ENCODE assay signal across 8 mouse cellular contexts in genomic region chr11:72796296-72796687, GRCm38 (mm10). TPM values are rescaled to one million over a fixed set of nuclear protein-coding genes. Genes with fewer than 3 reads are reported as not detected.
DNase-seq lines count a peak whose midpoint lies in the region; ATAC-seq and TF ChIP-seq lines count a peak whose summit lies in the region.

No protein-coding gene starts in this region.

- ATAC-seq in heart, embryonic 16.5 days (replicated peaks; ENCODE audit: extremely low read depth, insufficient read depth, low FRiP score) = peak; percentile 35
- peak; percentile 45 for ATAC-seq in liver, embryonic 12.5 days
- ATAC-seq in stomach, embryonic 14.5 days (ENCODE audit: insufficient number of reproducible peaks, insufficient read depth, low FRiP score, low read depth) = peak; percentile 44; the same call in 1 of the 2 replicates

- no peak for TF ChIP-seq EP300 in MEL (IDR thresholded peaks at IDR 0.05; ENCODE audit: low read depth in 1 of 2, low read length in 2 of 2)

- peaks cover 31% of the 10 kb centered on the region for H3K79me2 ChIP-seq in MEL (ENCODE audit: control insufficient read depth, insufficient read depth, low read length, poor library complexity)

- H3K4me2 ChIP-seq in heart, embryonic 16.5 days (ENCODE audit: low read depth, low read length) = peak overlapping the region; percentile 95
- peak overlapping the region; percentile 92 for H3K4me2 ChIP-seq in liver, embryonic 12.5 days
- H3K4me2 ChIP-seq in stomach, embryonic 14.5 days (replicated peaks; ENCODE audit: low read depth, low read length) = peak overlapping the region; percentile 78

- no peaks in the 10 kb centered on the region for H3K27me3 ChIP-seq in heart, embryonic 16.5 days (ENCODE audit: control insufficient read depth, insufficient read depth, low read length)
- H3K27me3 ChIP-seq in MEL (ENCODE audit: control insufficient read depth in 1 of 2, insufficient read depth in 2 of 2, low read length in 2 of 2) = no peaks in the 10 kb centered on the region
- H3K27me3 ChIP-seq in forebrain, embryonic 10.5 days (ENCODE audit: poor library complexity, severe bottlenecking) = no peaks in the 10 kb centered on the region
- no peaks in the 10 kb centered on the region for H3K27me3 ChIP-seq in liver, embryonic 12.5 days (replicated peaks)
- H3K27me3 ChIP-seq in stomach, embryonic 14.5 days (ENCODE audit: control insufficient read depth, insufficient read depth, low read length) = no peaks in the 10 kb centered on the region

- H3K36me3 ChIP-seq in heart, embryonic 16.5 days (ENCODE audit: control insufficient read depth, insufficient read depth) = no peaks in the 10 kb centered on the region
- H3K36me3 ChIP-seq in MEL (ENCODE audit: control insufficient read depth in 1 of 2, insufficient read depth in 2 of 2, low read length in 2 of 2) = peaks cover 0 to 34% of the 10 kb centered on the region in 2 experiments; a peak in 3 of 4 replicates
- no peaks in the 10 kb centered on the region for H3K36me3 ChIP-seq in forebrain, embryonic 10.5 days (replicated peaks)
- no peaks in the 10 kb centered on the region for H3K36me3 ChIP-seq in liver, embryonic 12.5 days
- H3K36me3 ChIP-seq in stomach, embryonic 14.5 days (ENCODE audit: control insufficient read depth, insufficient read depth, low read length) = no peaks in the 10 kb centered on the region

- H3K4me3 ChIP-seq in heart, embryonic 16.5 days (ENCODE audit: low read length) = peak overlapping the region; percentile 98
- H3K4me3 ChIP-seq in MEL (ENCODE audit: control insufficient read depth in 1 of 2, insufficient read depth in 1 of 2, low read depth in 2 of 2, low read length in 2 of 2) = peak overlapping the region; percentile 63 to 81
- H3K4me3 ChIP-seq in forebrain, embryonic 10.5 days = peak overlapping the region; percentile 99
- H3K4me3 ChIP-seq in liver, embryonic 12.5 days = peak overlapping the region; percentile 99
- peak overlapping the region; percentile 78 for H3K4me3 ChIP-seq in stomach, embryonic 14.5 days (ENCODE audit: low read depth, low read length)

- TF ChIP-seq RAD21 in MEL (IDR thresholded peaks at IDR 0.05; ENCODE audit: low read depth, low read length) = no peak

- no peak for TF ChIP-seq CTCF in MEL (IDR thresholded peaks at IDR 0.05 in 2 of 3, conservative IDR thresholded peaks at IDR 0.05 in 1 of 3; ENCODE audit: control insufficient read depth in 1 of 3, insufficient read depth in 1 of 3, low read depth in 2 of 3, low read length in 3 of 3, poor library complexity in 1 of 3, severe bottlenecking in 1 of 3)

- no peak for DNase-seq in heart, postnatal 36 days
- DNase-seq in MEL (ENCODE audit: low read depth, low spot score) = no peak
- DNase-seq in forebrain, embryonic 10.5 days (ENCODE audit: extremely low spot score, low spot score) = no peak
- no peak for DNase-seq in right cerebral cortex, postnatal 36 days (ENCODE audit: low spot score in 2 of 2)
- DNase-seq in layer of hippocampus, postnatal 25 days (ENCODE audit: extremely low spot score in 1 of 2, low spot score in 1 of 2) = no peak

- under 1% methylated on average over 41 of the region's 42 CpGs for WGBS in heart, embryonic 16.5 days
- WGBS in forebrain, embryonic 10.5 days = under 1% methylated on average over 42 of the region's 42 CpGs
- WGBS in liver, embryonic 12.5 days (ENCODE audit: insufficient replicate concordance) = 2% methylated on average over 35 of the region's 42 CpGs
- WGBS in stomach, embryonic 14.5 days = under 1% methylated on average over 41 of the region's 42 CpGs

- intact Hi-C loops in heart, postnatal 36 days (cut with DNase I) = loop anchor here (5.0 to 10.0 kb wide), 2 partner anchors 189 to 591 kb away; partner anchors contain the start of genes 4933427D14Rik, Gm43951, Txndc17 and Ube2g1

- TF ChIP-seq POLR2A in MEL (IDR thresholded peaks at IDR 0.05; ENCODE audit: control insufficient read depth in 1 of 2, insufficient read depth in 1 of 2, low read depth in 1 of 2, low read length in 2 of 2, poor library complexity in 1 of 2) = peak in 1 of 2 experiments; percentile 25; a peak in 1 of 4 replicates

- H3K9me3 ChIP-seq in heart, embryonic 16.5 days (replicated peaks; ENCODE audit: control insufficient read depth, low read length) = no peaks in the 10 kb centered on the region
- no peaks in the 10 kb centered on the region for H3K9me3 ChIP-seq in MEL (replicated peaks; ENCODE audit: insufficient read depth, low read length)
- H3K9me3 ChIP-seq in forebrain, embryonic 10.5 days = no peaks in the 10 kb centered on the region
- no peaks in the 10 kb centered on the region for H3K9me3 ChIP-seq in liver, embryonic 12.5 days (replicated peaks)
- no peaks in the 10 kb centered on the region for H3K9me3 ChIP-seq in stomach, embryonic 14.5 days (ENCODE audit: control insufficient read depth, low read depth, low read length)

- peak overlapping the region; percentile 97 for H3K9ac ChIP-seq in heart, embryonic 16.5 days (ENCODE audit: low read length)
- peak overlapping the region; percentile 83 for H3K9ac ChIP-seq in MEL (ENCODE audit: control insufficient read depth, low read depth, low read length, poor library complexity, severe bottlenecking)
- H3K9ac ChIP-seq in liver, embryonic 12.5 days = peak overlapping the region; percentile 97
- peak overlapping the region; percentile 66 for H3K9ac ChIP-seq in stomach, embryonic 14.5 days (replicated peaks; ENCODE audit: low read depth, low read length)

- peaks cover 9% of the 10 kb centered on the region for H3K4me1 ChIP-seq in heart, embryonic 16.5 days (ENCODE audit: control insufficient read depth, insufficient read depth, low read length)
- H3K4me1 ChIP-seq in MEL (ENCODE audit: control insufficient read depth in 1 of 2, insufficient read depth in 2 of 2, low read length in 2 of 2) = peaks cover 9 to 19% of the 10 kb centered on the region in 2 experiments
- H3K4me1 ChIP-seq in forebrain, embryonic 10.5 days = peaks cover 20% of the 10 kb centered on the region
- peaks cover 32% of the 10 kb centered on the region for H3K4me1 ChIP-seq in liver, embryonic 12.5 days
- H3K4me1 ChIP-seq in stomach, embryonic 14.5 days (ENCODE audit: control insufficient read depth, insufficient read depth, low read length) = 0 out of 2 replicates have a peak, but pooled peaks cover 3% of the 10 kb centered on the region

- H3K27ac ChIP-seq in heart, embryonic 16.5 days (ENCODE audit: low read length) = peak overlapping the region; percentile 75
- peak overlapping the region; percentile 63 for H3K27ac ChIP-seq in MEL (ENCODE audit: control insufficient read depth, low read depth, low read length)
- H3K27ac ChIP-seq in forebrain, embryonic 10.5 days = peak overlapping the region; percentile 93
- peak overlapping the region; percentile 89 for H3K27ac ChIP-seq in liver, embryonic 12.5 days
- no peak overlapping the region for H3K27ac ChIP-seq in stomach, embryonic 14.5 days (ENCODE audit: low read length)

TF ChIP-seq in MEL, 35 proteins besides CTCF, POLR2A, EP300 and RAD21 (continues in another document):
- TF ChIP-seq KAT2A (conservative IDR thresholded peaks at IDR 0.05; ENCODE audit: low read depth, low read length) (no peak), JUND (IDR thresholded peaks at IDR 0.05; ENCODE audit: low read depth, low read length) (no peak), TBP (IDR thresholded peaks at IDR 0.05; ENCODE audit: low read depth, low read length) (no peak), POLR2AphosphoS2 (IDR thresholded peaks at IDR 0.05; ENCODE audit: low read length) (no peak), UBTF (IDR thresholded peaks at IDR 0.05; ENCODE audit: borderline replicate concordance, insufficient read depth, low read depth, low read length) (peak; percentile 90; the same call in 1 of the 2 replicates), NRF1 (IDR thresholded peaks at IDR 0.05; ENCODE audit: insufficient read depth, low read depth, low read length, poor library complexity, severe bottlenecking) (no peak), MXI1 (IDR thresholded peaks at IDR 0.05; ENCODE audit: low read depth, low read length) (0 out of 2 replicates have a peak, but pooled peaks have one; percentile 37), TAL1 (IDR thresholded peaks at IDR 0.05; ENCODE audit: low read length) (no peak), BHLHE40 (IDR thresholded peaks at IDR 0.05; ENCODE audit: borderline replicate concordance, low read depth, low read length) (no peak), ZKSCAN1 (IDR thresholded peaks at IDR 0.05; ENCODE audit: low read depth, low read length) (no peak), USF2 (IDR thresholded peaks at IDR 0.05; ENCODE audit: borderline replicate concordance in 1 of 2, insufficient read depth in 1 of 2, low read depth in 1 of 2, low read length in 2 of 2) (no peak), CHD2 (IDR thresholded peaks at IDR 0.05; ENCODE audit: low read length) (no peak), MEF2A (IDR thresholded peaks at IDR 0.05; ENCODE audit: extremely low read depth, insufficient replicate concordance, low read depth, low read length, poor library complexity, severe bottlenecking) (no peak), CHD1 (IDR thresholded peaks at IDR 0.05; ENCODE audit: low read depth, low read length) (no peak), ELF1 (IDR thresholded peaks at IDR 0.05; ENCODE audit: low read depth, low read length) (no peak)

RNA-seq across cellular contexts. Expression of gene Zzef1, which starts 0.3 kb away (rescaled TPM):
- polyA plus RNA-seq in heart, embryonic 16.5 days (2015; fragmentation: Nextera tagmentation; extraction: Ambion mirVana) = 7.8 and 8.7 TPM in 2 replicates
- 10 to 100 TPM; 21.3 to 22.9 TPM for total RNA-seq in heart, postnatal 36 days (2021)
- 11.8 and 13.3 TPM in 2 replicates for total RNA-seq in MEL (2012; rRNA removed)
- 10 to 100 TPM in 1 of 2 experiments, not detected in 1; 17.6 TPM for polyA plus RNA-seq in MEL (2012; ENCODE audit: insufficient read depth in 1 of 2, insufficient read length in 2 of 2, low read depth in 1 of 2, low replicate concordance in 2 of 2, missing spikeins in 1 of 2)
- polyA plus RNA-seq in forebrain, embryonic 10.5 days (2016; fragmentation: Nextera tagmentation; extraction: Ambion mirVana) = 6.2 and 7.5 TPM in 2 replicates
- polyA plus RNA-seq in liver, embryonic 12.5 days (2016; fragmentation: Nextera tagmentation; extraction: Ambion mirVana) = 5.6 and 6.6 TPM in 2 replicates
- 12.7 and 13.8 TPM in 2 replicates for polyA plus RNA-seq in stomach, embryonic 14.5 days (2014; fragmentation: Nextera tagmentation; extraction: Ambion mirVana)
- 10 to 100 TPM; 39.6 to 55.0 TPM for total RNA-seq in layer of hippocampus, postnatal 25 days (2021)

RNA-seq across cellular contexts. Expression of gene Cyb5d2, which starts 0.3 kb away (rescaled TPM):
- polyA plus RNA-seq in heart, embryonic 16.5 days (2015; fragmentation: Nextera tagmentation; extraction: Ambion mirVana) = 7.9 and 8.3 TPM in 2 replicates
- total RNA-seq in heart, postnatal 36 days (2021) = 10 to 100 TPM; 19.2 to 19.5 TPM
- 5.9 and 7.2 TPM in 2 replicates for total RNA-seq in MEL (2012; rRNA removed)
- 1 to 10 TPM in 1 of 2 experiments, not detected in 1; 4.6 TPM for polyA plus RNA-seq in MEL (2012; ENCODE audit: insufficient read depth in 1 of 2, insufficient read length in 2 of 2, low read depth in 1 of 2, low replicate concordance in 2 of 2, missing spikeins in 1 of 2)
- 4.7 and 4.9 TPM in 2 replicates for polyA plus RNA-seq in forebrain, embryonic 10.5 days (2016; fragmentation: Nextera tagmentation; extraction: Ambion mirVana)
- polyA plus RNA-seq in liver, embryonic 12.5 days (2016; fragmentation: Nextera tagmentation; extraction: Ambion mirVana) = 4.9 and 5.0 TPM in 2 replicates
- 4.1 and 5.3 TPM in 2 replicates for polyA plus RNA-seq in stomach, embryonic 14.5 days (2014; fragmentation: Nextera tagmentation; extraction: Ambion mirVana)
- 10 to 100 TPM; 18.6 to 19.8 TPM for total RNA-seq in layer of hippocampus, postnatal 25 days (2021)
